Mouse (Mus musculus) R1 (cell line): ENCODE data around the gene Acsbg2.
"Not testable (repeated sequence)": the region's sequence is repeated elsewhere in the genome, so short reads cannot be mapped to it uniquely, and the experiment has no call there.

Experiments used
- DNase-seq: peaks from one replicate; pipeline ENCODE4 v3.0.0-alpha.2; 2018; ENCODE audit warnings: low read depth, low spot score

Acsbg2 gene

DNA sequence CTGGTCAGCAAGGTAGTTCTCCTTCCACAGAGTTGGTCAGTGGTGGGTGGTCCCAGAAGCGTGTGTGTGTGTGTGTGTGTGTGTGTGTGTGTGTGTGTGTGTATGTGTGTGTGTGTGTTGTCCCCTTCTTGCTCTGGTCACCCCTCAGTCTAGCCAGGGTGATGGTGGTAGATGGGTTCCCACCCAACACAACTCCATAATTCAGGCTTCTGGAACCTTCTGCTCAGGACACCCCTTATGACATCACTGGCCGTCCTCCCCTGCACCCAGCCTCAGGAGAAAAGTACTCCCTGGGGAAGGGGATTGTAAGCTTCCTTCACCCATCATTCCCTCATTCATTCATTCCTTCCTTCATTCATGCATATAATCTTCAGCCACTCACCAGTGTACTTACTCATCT is at the start of gene Acsbg2:
TSS of gene Acsbg2 (minus strand) at position 211 of the 400 bp plus-strand sequence.
- no peak for DNase-seq

DNA sequence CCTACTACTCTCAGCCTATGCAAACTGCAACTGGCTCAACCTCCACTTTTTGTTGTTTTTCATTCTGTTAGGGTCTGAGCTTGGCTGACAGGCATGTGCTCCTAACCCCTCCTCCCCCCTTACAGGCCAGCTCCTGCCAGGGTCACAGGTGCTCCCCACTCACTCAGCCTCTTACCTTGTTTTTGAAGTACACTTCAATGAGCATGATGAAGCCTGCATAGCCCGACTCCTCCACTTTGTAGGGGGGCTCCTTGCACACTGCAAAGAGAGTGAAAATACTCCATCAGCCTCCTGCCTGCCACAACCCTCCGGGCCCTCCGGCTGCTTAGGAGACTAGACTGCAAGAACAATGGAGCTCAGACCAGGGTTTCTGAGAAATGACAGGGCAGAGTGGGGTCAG is 45.5 kb upstream of the Acsbg2 start:
- DNase-seq, result no peak

DNA sequence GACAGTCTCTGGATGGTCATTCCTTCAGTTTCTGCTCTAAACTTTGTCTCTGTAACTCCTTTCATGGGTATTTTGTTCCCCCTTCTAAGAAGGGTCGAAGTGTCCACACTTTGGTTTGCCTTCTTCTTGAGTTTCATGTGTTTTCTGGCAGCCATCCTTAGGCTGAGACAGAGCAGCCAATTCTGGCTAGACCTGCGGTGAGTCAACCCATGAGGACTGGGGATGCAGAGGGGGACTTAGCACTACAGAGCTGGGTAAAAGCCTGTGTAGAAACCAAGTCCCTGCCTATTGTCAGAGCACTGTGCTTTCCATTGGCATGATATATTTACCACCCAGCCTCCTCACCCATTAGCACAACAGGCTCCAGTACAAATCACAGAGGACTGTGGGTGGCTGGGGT is 42.9 kb upstream of the Acsbg2 start:
- no peak for DNase-seq

DNA sequence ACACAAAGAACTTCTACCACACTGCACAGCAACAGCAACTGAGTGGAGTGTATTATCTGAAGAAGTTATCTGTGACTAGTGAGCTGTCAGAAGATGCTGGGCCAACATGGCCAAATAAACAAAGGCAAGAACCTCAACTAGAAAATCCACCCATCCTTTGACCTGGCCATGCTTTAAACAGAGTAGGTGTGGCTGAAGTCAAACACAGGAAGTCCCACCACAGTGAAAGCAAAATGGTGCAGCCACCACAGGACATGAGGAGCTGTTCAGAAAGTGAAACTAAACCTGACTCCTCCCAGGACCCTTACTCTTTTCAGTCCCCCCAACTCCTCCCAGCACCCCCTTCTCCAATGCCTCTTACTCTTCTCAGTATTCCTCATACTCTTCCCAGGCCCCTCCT is 39.2 kb upstream of the Acsbg2 start:
- no peak for DNase-seq

DNA sequence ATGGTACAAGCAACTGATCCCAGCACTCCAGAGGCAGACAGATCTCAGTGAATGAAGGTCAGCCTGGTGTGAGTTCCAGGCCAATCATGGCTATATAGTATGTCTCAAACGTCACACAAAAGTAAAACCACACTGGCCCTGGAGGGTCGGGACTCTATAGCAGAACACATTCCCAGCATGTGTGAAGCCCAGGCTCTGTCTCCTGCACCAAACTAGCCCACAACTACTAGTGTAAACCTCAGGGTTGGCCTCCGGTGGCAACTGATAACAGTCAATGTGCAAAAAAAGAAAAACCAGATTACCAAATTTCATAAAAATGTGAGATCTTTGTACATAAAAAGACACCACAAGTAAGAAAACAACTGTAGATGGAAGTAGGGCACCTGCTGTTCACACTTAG is 38.8 kb upstream of the Acsbg2 start:
- DNase-seq, result no peak

DNA sequence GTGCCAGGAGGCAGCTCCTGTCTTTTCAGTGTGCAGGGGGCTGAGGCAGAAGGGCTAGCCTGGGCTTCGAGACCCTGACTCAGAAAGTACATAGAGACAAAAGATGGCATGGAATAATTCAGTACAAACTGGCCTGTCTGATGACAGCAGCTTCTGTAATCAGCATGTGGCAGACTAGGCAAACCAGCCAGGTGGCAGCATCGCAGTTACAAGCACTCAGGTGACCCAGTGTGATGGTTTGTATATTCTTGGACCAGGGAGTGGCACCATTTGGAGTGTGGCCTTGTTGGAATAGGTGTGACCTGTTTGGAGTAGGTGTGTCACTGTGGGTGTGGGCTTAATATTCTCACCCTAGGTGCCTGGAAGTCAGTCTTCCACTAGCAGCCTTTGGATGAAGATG is 35.5 kb upstream of the Acsbg2 start:
- not testable (repeated sequence) for DNase-seq

DNA sequence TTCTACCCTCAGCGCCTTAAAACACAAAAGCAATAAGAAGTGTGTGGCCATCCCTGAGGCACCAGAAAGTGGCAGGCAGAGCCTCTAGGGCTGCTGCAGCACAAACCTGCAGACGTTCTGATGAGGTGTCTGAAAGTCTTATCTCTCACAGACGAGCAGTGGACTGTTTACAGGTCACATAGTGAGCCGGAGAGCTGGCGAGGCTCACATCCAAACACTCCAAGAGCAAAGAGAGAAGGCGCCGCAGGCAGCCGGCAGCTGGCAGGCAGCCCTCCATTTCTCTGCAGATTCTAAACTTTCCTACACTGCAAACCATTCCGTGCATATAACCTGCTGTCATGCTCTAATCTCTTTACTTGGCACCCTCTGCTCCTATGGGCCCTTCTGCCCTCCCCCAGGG is 33.6 kb upstream of the Acsbg2 start:
- DNase-seq, result no peak

DNA sequence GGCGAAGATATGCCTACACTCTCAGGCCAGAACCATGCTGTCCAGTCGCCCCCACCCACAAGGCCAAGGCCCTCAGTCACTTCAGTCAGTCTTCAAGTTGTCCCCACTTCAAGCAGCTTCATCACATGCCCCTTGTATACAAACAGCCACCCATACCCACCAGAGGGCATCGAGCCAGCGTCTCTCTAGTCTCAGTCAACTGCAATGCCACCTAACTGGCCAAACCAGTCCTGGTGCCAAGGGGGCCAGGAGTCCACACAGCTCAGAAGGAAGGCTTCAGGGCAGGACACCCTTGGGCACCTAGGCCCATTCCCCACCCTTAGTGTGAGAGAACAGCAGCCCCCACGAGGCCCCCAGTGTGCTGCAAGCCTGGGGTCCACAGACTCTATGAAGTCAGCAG is 32.8 kb upstream of the Acsbg2 start:
- no peak for DNase-seq

DNA sequence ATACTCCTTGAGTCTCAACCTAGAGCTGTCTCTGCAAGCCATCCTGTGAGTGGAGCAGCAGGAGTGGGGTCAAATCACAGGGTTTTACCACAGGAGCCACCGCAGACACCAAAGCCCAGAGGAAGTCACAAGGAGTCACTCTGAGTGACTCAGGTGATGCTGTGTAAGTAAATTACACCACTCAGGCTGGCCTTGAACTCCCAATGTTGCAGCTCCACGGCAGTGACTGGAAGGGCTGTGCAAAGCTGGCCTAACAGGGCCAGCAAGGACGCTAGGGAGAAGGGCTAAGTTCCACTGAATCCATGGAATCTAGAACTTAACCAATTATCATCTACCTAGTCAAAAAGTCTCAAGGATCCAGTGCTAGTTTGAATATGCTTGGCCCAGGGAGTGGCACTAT is 31.9 kb upstream of the Acsbg2 start:
- DNase-seq, result no peak

DNA sequence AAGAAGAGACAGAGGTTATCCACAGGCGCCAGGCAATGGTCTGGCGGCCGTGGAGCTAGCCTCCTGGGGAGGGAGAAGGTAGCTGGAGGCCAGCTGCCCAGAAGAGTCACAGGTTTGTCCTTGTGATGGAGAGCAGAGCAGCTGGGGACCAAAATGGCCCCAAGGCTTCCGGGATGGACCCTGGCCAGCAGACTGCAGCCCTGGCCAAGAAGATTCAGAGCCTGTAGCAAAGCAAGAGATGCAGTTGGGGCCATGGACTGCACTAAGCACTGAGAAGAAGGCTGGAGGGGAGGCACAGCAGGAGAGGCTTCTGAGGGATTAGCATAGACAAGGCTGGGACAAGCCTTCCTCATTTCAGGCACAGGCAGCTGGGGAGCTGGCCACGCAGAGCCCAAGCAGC is 28.5 kb upstream of the Acsbg2 start:
- DNase-seq, result no peak

DNA sequence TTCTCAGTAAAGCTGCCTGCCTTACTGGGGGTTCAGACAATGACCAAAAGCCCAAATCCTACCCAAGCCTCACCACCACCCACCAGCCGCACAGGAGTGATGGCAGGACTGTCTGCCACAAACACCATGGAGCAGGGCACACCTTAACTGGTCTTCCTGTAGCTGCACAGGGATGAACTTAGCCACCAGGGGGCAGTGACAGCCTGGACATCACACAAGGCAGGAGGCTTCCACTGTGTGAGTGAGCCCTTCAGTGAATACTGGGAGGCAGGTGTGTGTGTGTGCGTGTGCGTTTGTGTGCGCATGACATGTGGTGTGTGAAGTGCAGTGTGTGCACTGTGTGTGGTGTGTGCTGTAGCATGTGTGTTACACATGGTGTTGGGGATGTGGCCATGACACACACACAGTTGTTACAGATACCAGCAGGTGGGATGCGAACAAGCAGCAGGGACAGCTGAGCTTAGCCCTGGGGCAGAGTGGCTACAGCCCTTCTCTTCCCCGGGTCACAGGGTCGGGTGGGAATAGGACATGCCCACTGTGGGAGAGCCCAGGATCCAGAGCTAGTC is 23.5 kb upstream of the Acsbg2 start:
- DNase-seq, result peak; percentile 88

DNA sequence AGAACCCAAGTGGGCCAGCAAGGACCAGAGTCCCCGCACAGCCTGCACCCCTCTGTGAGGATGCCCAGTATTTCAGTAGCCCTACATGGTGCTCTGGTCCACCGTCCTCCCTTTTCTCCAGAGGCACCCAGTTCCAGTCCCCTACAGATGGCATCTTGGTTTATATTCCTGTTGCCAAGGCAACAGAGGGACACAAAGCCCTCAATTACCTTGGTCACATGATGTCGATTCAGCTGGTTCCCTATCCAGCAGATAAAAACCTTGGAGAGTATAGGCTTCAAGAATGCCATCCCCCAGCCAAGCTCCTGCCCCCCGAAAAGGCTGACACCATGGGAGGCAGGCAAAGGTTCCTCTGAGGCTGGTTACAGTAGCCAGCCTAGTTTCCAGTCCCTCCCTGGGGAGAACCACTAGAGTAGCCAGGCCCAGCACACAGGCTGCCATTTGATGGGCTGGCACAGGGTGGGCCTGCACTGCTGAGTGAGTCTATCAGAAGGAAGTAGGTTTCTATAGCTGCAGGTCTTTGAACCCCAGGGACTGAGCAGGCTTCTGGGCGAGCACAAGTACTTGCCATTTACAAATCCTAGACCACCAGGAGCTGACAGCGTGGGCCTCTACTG is 22.4 kb upstream of the Acsbg2 start:
- no peak for DNase-seq

DNA sequence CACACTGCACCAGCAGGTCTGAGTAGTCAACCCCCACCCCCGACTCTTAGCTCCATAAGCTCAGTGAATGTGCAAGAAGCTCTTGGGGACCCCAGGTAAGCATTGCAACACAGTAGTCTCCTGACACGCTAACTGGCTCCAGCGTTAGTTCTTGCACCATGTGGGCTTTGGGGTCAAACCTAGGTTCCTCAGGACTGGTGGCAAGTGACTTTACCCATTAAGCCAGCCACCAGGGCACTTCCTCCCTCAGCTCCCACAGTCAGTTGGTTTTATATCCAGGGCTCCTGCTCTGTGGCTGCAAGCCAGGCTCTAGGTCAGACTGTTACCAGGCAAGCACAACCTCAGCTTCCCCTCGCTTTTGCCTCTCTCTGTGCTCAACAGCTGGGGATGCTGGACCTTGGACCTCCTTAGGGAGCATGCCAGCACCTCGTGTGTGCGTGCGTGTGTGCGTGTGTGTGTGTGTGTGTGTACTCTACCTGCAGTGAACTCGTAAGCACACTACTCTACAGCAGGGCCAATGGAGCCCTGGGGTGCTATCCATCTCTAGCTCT is 21.2 kb upstream of the Acsbg2 start:
- DNase-seq, result no peak

DNA sequence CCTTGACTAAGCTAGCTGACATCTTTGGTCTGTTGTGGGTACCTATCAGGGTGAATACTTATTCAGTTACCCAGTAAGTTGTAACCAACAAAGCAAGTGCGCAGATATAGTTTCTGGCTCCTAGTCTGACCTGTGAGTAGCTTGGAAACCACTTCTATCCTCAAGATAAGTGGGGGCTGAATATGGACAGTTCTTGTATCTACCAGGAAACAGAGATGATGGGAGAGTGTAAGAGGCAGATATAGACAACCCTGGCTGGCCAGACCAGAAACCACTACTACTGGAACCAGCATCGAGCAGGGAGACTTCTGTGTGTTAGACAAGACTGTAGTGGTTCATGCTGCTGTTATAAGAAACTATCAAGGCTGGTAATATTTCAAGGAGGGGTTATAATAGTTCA is 15.8 kb upstream of the Acsbg2 start:
- no peak for DNase-seq

DNA sequence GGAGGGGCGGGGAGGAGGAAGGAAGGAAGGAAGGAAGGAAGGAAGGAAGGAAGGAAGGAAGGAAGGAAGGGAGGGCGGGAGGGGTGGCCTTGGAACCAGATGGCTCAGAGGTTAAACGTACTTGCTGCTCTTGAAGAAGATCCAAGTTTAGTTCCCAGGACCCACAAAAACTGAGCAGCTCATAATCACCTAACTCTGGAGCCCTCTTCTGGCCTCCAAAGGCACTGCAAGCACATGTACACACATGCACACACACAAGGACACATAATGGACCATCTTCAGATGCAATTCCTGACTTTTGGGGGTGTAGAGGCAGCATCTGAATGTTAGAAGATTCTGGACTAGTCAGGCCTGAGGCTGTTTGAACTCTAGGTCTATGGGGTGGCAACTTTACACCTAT is 13.8 kb upstream of the Acsbg2 start:
- peak; percentile 94 for DNase-seq

DNA sequence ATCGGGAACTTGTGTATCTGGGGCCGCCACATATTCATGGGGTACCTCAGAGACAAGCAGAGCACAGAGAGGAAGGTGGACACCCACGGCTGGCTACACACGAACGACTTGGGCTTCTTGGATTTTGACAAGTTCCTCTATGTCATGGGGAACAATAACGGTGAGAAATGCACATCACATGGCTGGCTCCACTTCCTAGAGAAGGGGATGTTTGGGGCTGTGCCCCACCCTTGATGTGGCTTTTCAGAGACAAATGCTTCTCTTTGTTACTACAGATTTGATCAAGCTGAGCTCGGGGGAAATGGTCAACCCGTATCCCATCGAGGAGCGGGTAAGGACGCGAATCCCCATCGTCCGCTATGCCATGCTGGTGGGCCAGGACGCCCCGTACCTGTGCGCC is 10.6 kb upstream of the Acsbg2 start:
- DNase-seq, result peak; percentile 74

DNA sequence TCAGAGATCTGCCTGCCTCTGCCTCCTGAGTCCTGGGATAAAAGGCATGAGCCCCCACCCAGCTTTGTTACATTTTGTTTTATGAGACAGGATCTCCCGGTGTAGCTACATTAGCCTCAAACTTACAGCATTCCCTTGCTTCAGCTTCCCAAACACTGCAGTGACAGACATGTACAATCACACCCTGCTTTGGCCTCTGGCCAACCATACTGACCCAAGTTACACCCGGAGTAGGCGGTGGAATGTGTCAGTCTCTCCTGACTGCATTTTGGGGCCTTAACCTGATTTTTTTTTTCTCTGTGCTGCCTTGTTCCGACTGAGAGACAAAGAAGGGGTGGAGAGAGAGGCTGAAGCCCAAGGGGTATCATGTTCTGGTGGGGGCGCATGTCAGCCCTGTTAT is 10.1 kb upstream of the Acsbg2 start:
- no peak for DNase-seq

DNA sequence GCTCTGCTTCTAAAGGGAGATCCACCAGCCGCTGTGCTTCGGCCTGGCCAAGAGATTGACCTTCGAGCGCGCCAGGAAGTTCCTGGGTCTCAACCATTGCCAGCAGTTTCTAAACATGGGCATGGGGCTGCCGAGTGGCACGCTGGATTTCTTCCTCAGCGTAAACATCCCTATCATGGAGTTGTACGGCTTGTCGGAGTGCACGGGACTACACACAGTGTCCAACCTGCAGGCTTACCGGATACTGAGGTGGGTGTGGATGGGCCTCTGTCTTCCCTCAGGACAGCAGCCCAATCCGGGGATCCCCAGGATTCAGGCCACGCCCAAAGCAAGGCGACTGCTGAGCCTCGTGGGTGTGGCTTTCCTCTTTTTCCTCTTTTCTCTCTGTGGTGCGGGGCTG is 9.4 kb upstream of the Acsbg2 start:
- peak; percentile 95 for DNase-seq

DNA sequence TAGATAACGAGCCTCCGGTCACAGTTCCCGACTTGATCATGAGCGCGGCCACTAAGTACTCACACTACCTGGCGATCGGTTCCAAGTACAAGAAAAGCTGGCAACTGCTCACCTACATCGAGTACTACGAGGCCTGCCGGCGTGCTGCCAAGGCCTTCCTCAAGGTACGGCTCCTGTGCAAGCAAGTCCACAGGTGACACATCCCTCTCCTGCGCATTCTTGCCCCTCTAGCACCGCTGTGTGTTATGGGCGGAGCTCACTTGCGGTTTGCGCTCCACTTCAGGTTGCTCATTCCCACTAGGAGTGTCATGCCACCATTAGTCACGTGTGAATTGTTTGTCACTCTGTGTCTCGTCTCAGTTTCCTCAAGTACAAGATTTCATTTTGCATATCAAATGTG is 3.2 kb upstream of the Acsbg2 start:
- DNase-seq, result peak; percentile 92

DNA sequence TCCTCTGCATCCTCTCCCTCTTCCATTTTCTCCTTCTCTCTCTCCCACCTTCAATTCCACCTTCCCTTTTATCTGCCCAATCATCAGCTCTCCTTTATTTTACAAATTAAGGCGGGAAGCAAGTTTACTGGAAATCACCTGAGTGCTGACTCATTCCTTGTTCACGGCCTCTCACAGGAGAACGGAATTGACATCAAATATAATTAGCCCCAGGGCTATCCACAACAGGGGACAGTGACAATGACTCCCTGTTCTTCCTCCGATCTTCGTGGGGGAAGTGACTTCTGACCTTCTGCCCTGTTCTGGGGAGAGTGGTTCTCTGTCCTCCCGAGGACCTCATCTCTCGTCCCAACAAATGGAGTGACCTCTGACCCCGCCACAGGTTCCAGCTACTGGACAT is 2.7 kb upstream of the Acsbg2 start:
- DNase-seq, result peak; percentile 86

DNA sequence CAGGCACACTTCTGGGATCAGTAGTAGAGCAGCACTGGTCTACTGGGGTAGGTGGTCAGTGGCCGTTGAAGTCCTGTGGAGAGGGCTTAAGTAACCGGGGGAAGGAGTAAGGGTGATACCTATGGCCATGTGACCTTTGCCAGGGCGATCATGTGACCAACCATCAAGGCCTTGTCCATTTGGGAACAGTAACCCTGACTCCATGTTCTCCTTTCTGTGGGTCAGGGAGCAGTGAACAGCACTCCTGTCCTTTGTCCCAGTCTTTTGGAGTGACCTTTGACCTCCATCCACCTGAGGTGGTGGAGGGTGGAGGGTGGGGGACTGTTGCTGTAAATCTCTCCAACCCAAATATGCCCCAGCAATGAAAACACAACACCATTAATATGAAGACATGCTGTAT is 2.2 kb upstream of the Acsbg2 start:
- peak; percentile 78 for DNase-seq

DNA sequence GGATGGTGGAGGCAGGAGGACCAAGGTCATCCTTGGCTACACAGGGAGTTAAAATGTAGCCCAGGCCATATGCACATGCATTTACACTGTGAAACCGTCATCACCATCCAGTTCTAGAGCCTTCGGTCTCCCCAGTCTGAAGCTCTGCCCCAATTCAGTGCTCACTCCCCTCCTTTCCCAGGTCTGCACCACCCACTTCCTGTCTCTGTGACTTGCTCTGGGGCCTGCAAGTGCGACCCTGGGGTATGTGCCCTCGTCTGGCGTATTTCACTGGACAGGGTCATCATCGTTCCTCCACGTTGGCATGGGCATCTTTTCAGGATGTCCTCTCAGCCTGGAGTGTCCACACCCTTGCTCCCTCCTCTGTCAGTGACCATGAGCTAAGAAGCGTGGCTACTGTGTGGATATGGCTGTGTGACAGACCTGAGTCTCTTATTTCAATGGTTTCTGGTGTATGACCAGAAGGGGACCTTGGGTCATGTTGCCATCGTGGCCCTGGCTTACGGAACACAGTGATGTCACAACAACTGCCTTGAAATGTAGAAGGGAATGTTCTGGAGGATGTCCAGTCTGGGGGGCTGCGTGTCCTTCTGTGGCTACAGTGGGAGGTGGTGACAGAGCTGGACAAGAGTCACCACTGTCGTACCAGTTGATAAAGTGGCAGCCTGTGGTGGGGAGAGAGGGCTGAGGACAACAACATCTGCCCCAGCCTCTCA is 847 bp upstream of the Acsbg2 start, which contains the start of gene 1700061G19Rik:
TSS of gene 1700061G19Rik (plus strand) at position 542 of the 716 bp plus-strand sequence.
- DNase-seq, result no peak

DNA sequence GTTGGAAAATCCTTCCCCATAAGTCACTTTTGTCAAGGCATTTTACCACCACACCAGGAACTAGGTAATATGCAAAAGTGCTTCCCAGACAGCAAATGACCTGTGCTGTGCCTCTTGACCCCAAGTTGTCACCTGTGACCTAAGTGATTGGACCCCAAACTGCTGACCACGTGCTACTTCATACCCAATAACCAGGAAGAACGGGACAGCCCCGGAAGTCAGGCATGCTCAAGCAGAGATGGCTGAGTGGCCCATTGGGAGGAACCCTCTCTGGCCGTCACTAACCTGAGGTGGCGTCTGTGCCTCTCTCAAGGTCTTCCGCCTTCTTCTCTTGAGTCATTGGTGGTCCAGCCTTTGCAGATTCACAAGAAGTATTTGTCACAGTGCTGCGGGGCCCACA is 1.7 kb downstream of the Acsbg2 start:
- DNase-seq, result peak; percentile 71
